8 mouse cellular contexts compared by ENCODE assay signal in the genomic region with DNA sequence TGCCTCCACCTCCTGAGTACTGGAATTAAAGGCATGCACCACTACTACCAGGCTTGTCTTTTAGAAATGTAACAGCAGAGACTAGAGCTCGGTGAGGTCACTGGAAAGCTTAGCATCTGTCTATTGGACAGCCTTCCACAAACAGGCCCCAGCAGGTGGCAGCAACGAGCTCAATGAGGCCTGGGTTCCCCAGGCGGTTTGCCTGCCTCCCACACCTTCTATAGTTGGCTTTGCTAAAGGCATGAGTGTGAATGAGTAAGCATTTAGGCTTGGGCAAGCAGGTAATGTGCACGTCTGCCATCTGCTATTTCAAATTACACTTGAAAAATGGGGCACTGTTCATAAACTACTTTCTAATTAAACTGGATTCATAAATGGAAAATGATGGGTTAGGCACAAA. TPM values are rescaled to one million over a fixed set of nuclear protein-coding genes. Genes with fewer than 3 reads are reported as not detected.
DNase-seq lines count a peak whose midpoint lies in the region; ATAC-seq lines count a peak whose summit lies in the region.

No protein-coding gene starts in this region.

- DNase-seq in 3T3-L1 (ENCODE audit: low read depth, low spot score): peak; percentile 92
- peak; percentile 91 for DNase-seq in adrenal gland, postnatal 10 days
- DNase-seq in embryonic facial prominence, embryonic 10.5 days (ENCODE audit: low spot score): peak; percentile 82
- peak; percentile 27 to 57 for DNase-seq in heart, adult 9 months (ENCODE audit: low spot score in 2 of 2)
- DNase-seq in liver: peak; percentile 80
- peak; percentile 75 for DNase-seq in neural tube, embryonic 10.5 days (ENCODE audit: extremely low spot score, low spot score)

- H3K9me3 ChIP-seq in embryonic facial prominence, embryonic 10.5 days: no peaks in the 10 kb centered on the region
- no peaks in the 10 kb centered on the region for H3K9me3 ChIP-seq in kidney, embryonic 16.5 days (ENCODE audit: low read length)
- H3K9me3 ChIP-seq in stomach, embryonic 14.5 days (ENCODE audit: control insufficient read depth, low read depth, low read length): peaks cover under 1% of the 10 kb centered on the region; the same call in 1 of the 2 replicates

- peak; percentile 76; the same call in 1 of the 2 replicates for ATAC-seq in kidney, embryonic 16.5 days (ENCODE audit: low FRiP score, low TSS enrichment)
- ATAC-seq in stomach, embryonic 14.5 days (ENCODE audit: insufficient number of reproducible peaks, insufficient read depth, low FRiP score, low read depth): 0 out of 2 replicates have a peak, but pooled peaks have one; percentile 33

- H3K4me3 ChIP-seq in embryonic facial prominence, embryonic 10.5 days: no peak overlapping the region
- no peak overlapping the region for H3K4me3 ChIP-seq in kidney, embryonic 16.5 days (ENCODE audit: low read length)
- no peak overlapping the region for H3K4me3 ChIP-seq in stomach, embryonic 14.5 days (ENCODE audit: low read depth, low read length)

- peaks cover 46% of the 10 kb centered on the region for H3K36me3 ChIP-seq in embryonic facial prominence, embryonic 10.5 days (replicated peaks)
- H3K36me3 ChIP-seq in kidney, embryonic 16.5 days (ENCODE audit: insufficient read depth, low read length): peaks cover 8% of the 10 kb centered on the region
- H3K36me3 ChIP-seq in stomach, embryonic 14.5 days (ENCODE audit: control insufficient read depth, insufficient read depth, low read length): no peaks in the 10 kb centered on the region; the same call in 1 of the 2 replicates

- H3K27me3 ChIP-seq in embryonic facial prominence, embryonic 10.5 days (replicated peaks; ENCODE audit: low read depth, poor library complexity, severe bottlenecking): no peaks in the 10 kb centered on the region
- H3K27me3 ChIP-seq in kidney, embryonic 16.5 days (ENCODE audit: insufficient read depth, low read length): no peaks in the 10 kb centered on the region
- no peaks in the 10 kb centered on the region for H3K27me3 ChIP-seq in stomach, embryonic 14.5 days (ENCODE audit: control insufficient read depth, insufficient read depth, low read length)

- peaks cover 20% of the 10 kb centered on the region for H3K4me1 ChIP-seq in embryonic facial prominence, embryonic 10.5 days
- H3K4me1 ChIP-seq in kidney, embryonic 16.5 days (ENCODE audit: insufficient read depth, low read length): peaks cover 10% of the 10 kb centered on the region; the same call in 1 of the 2 replicates
- H3K4me1 ChIP-seq in stomach, embryonic 14.5 days (ENCODE audit: control insufficient read depth, insufficient read depth, low read length): no peaks in the 10 kb centered on the region

- no peak overlapping the region for H3K27ac ChIP-seq in embryonic facial prominence, embryonic 10.5 days (replicated peaks)
- H3K27ac ChIP-seq in kidney, embryonic 16.5 days (ENCODE audit: low read length): no peak overlapping the region
- H3K27ac ChIP-seq in stomach, embryonic 14.5 days (ENCODE audit: low read length): no peak overlapping the region

- no peak overlapping the region for H3K9ac ChIP-seq in kidney, embryonic 16.5 days (replicated peaks; ENCODE audit: low read length)
- no peak overlapping the region for H3K9ac ChIP-seq in stomach, embryonic 14.5 days (replicated peaks; ENCODE audit: low read depth, low read length)

- 36% methylated on average over 4 of the region's 4 CpGs for WGBS in embryonic facial prominence, embryonic 10.5 days
- 18% methylated on average over 4 of the region's 4 CpGs for WGBS in kidney, embryonic 16.5 days
- 25% methylated on average over 4 of the region's 4 CpGs for WGBS in stomach, embryonic 14.5 days

- H3K4me2 ChIP-seq in kidney, embryonic 16.5 days (replicated peaks; ENCODE audit: low read depth, low read length): no peak overlapping the region
- H3K4me2 ChIP-seq in stomach, embryonic 14.5 days (replicated peaks; ENCODE audit: low read depth, low read length): no peak overlapping the region

RNA-seq across cellular contexts. Expression of a gene that starts 54.7 kb away (rescaled TPM):
- 1,000 to 10,000 TPM; 3,217 to 3,266 TPM for total RNA-seq in adrenal gland, postnatal 10 days (2021)
- 832 and 862 TPM in 2 replicates for polyA plus RNA-seq in embryonic facial prominence, embryonic 10.5 days (2016; fragmentation: Nextera tagmentation; extraction: Ambion mirVana)
- 868 and 911 TPM in 2 replicates for polyA plus RNA-seq in kidney, embryonic 16.5 days (2015; fragmentation: Nextera tagmentation; extraction: Ambion mirVana)
- 1,351 and 1,352 TPM in 2 replicates for polyA plus RNA-seq in stomach, embryonic 14.5 days (2014; fragmentation: Nextera tagmentation; extraction: Ambion mirVana)

RNA-seq across cellular contexts. Expression of a gene that starts 55.2 kb away (rescaled TPM):
- total RNA-seq in adrenal gland, postnatal 10 days (2021): not detected
- polyA plus RNA-seq in embryonic facial prominence, embryonic 10.5 days (2016; fragmentation: Nextera tagmentation; extraction: Ambion mirVana): 0.67 and 0.84 TPM in 2 replicates
- polyA plus RNA-seq in kidney, embryonic 16.5 days (2015; fragmentation: Nextera tagmentation; extraction: Ambion mirVana): 0.27 and 0.41 TPM in 2 replicates
- polyA plus RNA-seq in stomach, embryonic 14.5 days (2014; fragmentation: Nextera tagmentation; extraction: Ambion mirVana): 1.2 TPM in 2 replicates

Comparison
In these comparisons a context has a peak if more than half of its experiments do, and no peak if none do; other contexts are left out.
1. DNase-seq: peak in every context shown above with its lines; median percentile 92 in 3T3-L1; 91 in adrenal gland, postnatal 10 days; 82 in embryonic facial prominence, embryonic 10.5 days; 80 in liver; 75 in neural tube, embryonic 10.5 days; 42 in heart, adult 9 months.